Mouse (Mus musculus): ENCODE data around the gene Ppp1r16b.

DNA sequence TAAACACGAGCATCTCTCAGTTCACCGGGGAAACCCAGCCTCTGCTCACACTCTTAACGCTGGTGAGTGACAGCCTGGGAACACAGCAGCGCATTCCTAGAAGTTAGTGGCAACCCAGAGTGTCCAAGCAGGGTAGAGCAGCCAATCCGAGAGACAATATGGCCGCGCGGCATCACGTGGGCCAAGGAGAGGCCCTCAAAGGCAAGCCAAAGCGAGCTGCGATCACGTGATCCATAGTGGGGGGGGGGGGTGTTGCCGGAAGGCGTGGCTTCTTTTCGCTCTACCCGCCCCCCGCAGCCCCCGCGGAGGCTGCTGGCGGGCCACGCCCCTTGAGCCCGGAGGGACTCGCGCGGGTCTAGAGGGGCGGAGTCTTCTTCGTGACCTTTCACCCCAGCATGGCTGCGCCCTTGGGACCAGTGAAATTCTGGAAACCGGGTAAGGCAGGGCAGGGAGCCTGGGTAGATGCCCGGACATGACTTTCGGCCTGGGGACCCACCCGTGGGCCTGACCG is 129.4 kb downstream of the Ppp1r16b start, which contains the start of gene Dhx35:
- TF ChIP-seq POLR2A (IDR thresholded peaks at IDR 0.05; ENCODE audit: insufficient read depth, low read length): no peak
- TF ChIP-seq CTCF (IDR thresholded peaks at IDR 0.05; ENCODE audit: low read depth, low read length): no peak
- TF ChIP-seq EP300 (IDR thresholded peaks at IDR 0.05; ENCODE audit: insufficient read depth, low read depth, low read length): peak; percentile 65; the same call in 1 of the 2 replicates

Measured in ES-Bruce4 (cell line).